Mouse (Mus musculus): ENCODE measurements around the gene Arl4a.

The Arl4a gene

DNA sequence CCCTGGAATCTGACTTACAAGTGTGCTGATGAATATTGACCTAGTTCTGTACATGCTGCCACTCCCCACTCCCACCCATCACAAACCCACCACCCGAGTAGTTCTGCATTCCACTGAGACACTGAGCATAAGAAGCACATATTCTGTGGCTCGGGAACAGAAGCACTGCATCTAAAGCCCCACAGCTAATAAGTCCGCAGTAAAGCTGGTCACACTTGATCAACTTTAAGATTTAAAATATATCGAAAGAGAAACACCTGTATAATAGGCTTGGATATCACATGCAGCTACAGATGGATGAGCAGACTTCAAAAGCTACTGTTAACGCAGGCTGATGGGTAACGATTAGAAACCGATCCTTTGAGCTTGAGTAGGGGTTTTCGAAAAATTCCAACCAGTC is 78.7 kb downstream of the Arl4a start:
- no peak for DNase-seq (ENCODE audit: low read depth, low spot score)

DNA sequence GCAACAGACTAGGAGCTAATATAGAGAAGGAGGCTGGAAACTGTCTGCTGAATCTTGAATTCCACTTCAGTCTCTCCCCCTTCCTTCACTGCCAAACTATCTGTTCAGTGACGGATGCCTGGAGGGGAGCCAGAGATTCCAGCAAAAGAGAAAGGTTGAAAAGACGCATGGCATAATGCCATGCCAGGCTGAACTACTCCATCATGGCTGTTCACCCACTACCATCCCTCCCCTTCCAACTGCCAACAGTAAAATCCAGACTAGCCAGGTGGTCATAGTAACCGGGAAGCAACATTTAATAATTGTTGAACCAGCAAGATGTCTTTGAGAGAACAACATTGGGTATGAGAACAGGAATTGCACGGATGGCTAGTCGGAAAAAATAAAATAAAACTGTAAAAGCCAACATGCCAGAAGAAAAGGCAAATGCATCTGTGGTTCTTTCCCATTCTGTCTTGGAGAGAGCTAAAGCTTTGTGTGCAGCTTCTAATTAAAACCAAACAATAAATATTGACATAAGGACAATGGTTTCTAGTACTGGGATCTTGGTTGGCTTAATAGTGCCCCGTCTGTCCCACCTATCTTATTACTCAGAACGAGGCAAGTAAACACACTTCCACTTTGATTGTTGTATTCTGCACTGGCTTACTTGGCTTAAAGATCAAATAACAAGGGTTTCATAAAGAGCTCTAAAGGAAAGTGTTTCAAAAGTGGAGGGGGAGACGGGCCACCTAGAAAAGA is 79.7 kb downstream of the Arl4a start:
- DNase-seq (ENCODE audit: low read depth, low spot score), result no peak

DNA sequence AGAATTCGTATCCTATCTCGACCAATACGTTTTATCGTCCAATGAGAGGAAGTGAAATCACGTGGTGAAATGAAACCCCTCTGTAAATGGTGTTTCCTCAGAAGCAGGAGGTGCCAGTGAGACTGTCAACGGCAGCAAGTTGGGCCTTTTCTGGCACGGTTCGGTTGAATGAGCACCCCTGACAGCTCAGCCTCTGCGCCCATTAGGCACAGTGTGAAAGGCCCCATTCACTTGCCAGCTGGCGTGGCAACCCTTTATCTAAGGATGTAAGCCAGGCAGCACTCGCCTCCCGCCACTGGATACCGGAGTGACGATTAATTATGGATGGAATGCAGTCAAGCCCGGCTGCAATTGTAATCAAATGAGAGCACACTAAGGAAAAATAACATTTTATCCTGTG is 81.4 kb downstream of the Arl4a start:
- no peak for DNase-seq (ENCODE audit: low read depth, low spot score)

All from CD4-positive helper T cell, adult 2 months (primary cell).